Mouse (Mus musculus) forebrain, embryonic 15.5 days (tissue): ENCODE data around the gene Ppfia3. TPM values are rescaled to one million over a fixed set of nuclear protein-coding genes. Genes with fewer than 3 reads are reported as not detected.
A peak's percentile ranks its signal among the peaks of the same experiment; 100 is the strongest.

Source experiments
- ATAC-seq: fragments of 200-750 bp; cut with Nextera tagmentation; replicated peaks from 2 replicates; pipeline ENCODE4 v1.8.0; 2017; ENCODE audit warnings: mild to moderate bottlenecking, moderate TSS enrichment, moderate library complexity
- H3K27ac ChIP-seq: fragments of 300-500 bp; sonication (generic); replicated peaks from 2 replicates; pipeline ENCODE4 v1.5.1; 2015; ENCODE audit warnings: mild to moderate bottlenecking, inconsistent platforms
- H3K27me3 ChIP-seq: fragments of 300-500 bp; sonication (generic); 2 replicates; pipeline ENCODE4 v1.6.1; 2015; ENCODE audit warnings: inconsistent platforms
- H3K36me3 ChIP-seq: fragments of 300-500 bp; sonication (generic); 2 replicates; pipeline ENCODE4 v1.6.1; 2015; ENCODE audit warnings: mild to moderate bottlenecking, inconsistent platforms
- H3K4me1 ChIP-seq: fragments of 300-500 bp; sonication (generic); 2 replicates; pipeline ENCODE4 v1.6.1; 2015; ENCODE audit warnings: inconsistent platforms
- H3K4me2 ChIP-seq: fragments of 300-500 bp; sonication (generic); replicated peaks from 2 replicates; pipeline ENCODE4 v1.6.1; 2015; ENCODE audit warnings: mild to moderate bottlenecking, inconsistent platforms
- H3K4me3 ChIP-seq: fragments of 300-500 bp; sonication (generic); 2 replicates; pipeline ENCODE4 v1.5.1; 2015; ENCODE audit warnings: mild to moderate bottlenecking, inconsistent platforms
- H3K9ac ChIP-seq: fragments of 300-500 bp; sonication (generic); replicated peaks from 2 replicates; pipeline ENCODE4 v1.6.1; 2015; ENCODE audit warnings: mild to moderate bottlenecking, inconsistent platforms
- H3K9me3 ChIP-seq: fragments of 300-500 bp; sonication (generic); 2 replicates; pipeline ENCODE4 v1.6.1; 2016; ENCODE audit warnings: inconsistent platforms
- WGBS: fragments of 180-500 bp; shearing (Covaris S2); methylation state at CpG from one replicate; pipeline ENCODE4 v1.1.7; 2015; ENCODE audit warnings: mixed read lengths; 5-methylcytosine and 5-hydroxymethylcytosine counted together
- polyA plus RNA-seq: library from polyadenylated mRNA; unstranded; fragments of >200 nt; fragmentation: Nextera tagmentation; extraction: Ambion mirVana; gene quantifications from 2 replicates; pipeline ENCODE4 v1.2.1, GENCODE M21; 2015

Gene Ppfia3
- polyA plus RNA-seq, 1 experiment from 2014 or later, result 20.1 TPM

- 14% methylated on average over 5 of the region's 5 CpGs for WGBS
- H3K9ac ChIP-seq, result no peak overlapping the region
- H3K36me3 ChIP-seq, result no peaks in the 10 kb centered on the region
- H3K9me3 ChIP-seq, result no peaks in the 10 kb centered on the region
- H3K4me1 ChIP-seq, result peaks cover 25% of the 10 kb centered on the region
- H3K4me3 ChIP-seq, result no peak overlapping the region
- no peak overlapping the region for H3K27ac ChIP-seq
- H3K4me2 ChIP-seq, result no peak overlapping the region
- peak; percentile 91 for ATAC-seq
- no peaks in the 10 kb centered on the region for H3K27me3 ChIP-seq
Observed at GRCm38 (mm10) chr7:45299752-45300151, 67.1 kb downstream of the Ppfia3 start.

GRCm38 (mm10) chr7:45297563-45297962 lies 69.3 kb downstream of the Ppfia3 start:
- H3K27ac ChIP-seq, result no peak overlapping the region
- H3K36me3 ChIP-seq, result no peaks in the 10 kb centered on the region
- H3K27me3 ChIP-seq, result 0 out of 2 replicates have a peak, but pooled peaks cover 4% of the 10 kb centered on the region
- no peak overlapping the region for H3K9ac ChIP-seq
- H3K4me3 ChIP-seq, result no peak overlapping the region
- H3K4me1 ChIP-seq, result peaks cover 10% of the 10 kb centered on the region
- no peak for ATAC-seq
- H3K9me3 ChIP-seq, result no peaks in the 10 kb centered on the region
- H3K4me2 ChIP-seq, result no peak overlapping the region
- 63% methylated on average over 3 of the region's 3 CpGs for WGBS

- 76% methylated on average over 1 of the region's 1 CpGs for WGBS
- Histone ChIP-seq H3K27me3 (0 out of 2 replicates have a peak, but pooled peaks cover 4% of the 10 kb centered on the region), H3K27ac (no peak overlapping the region), H3K4me3 (no peak overlapping the region), H3K4me2 (no peak overlapping the region), H3K4me1 (peaks cover 8% of the 10 kb centered on the region; the same call in 1 of the 2 replicates), H3K36me3 (no peaks in the 10 kb centered on the region), H3K9ac (no peak overlapping the region), H3K9me3 (no peaks in the 10 kb centered on the region)
- ATAC-seq, result no peak
Observed at GRCm38 (mm10) chr7:45296626-45297025, 70.2 kb downstream of the Ppfia3 start.

Other genes with a start within 250 kb of the Ppfia3 start
- 982 and 1,055 TPM in 2 replicates for gene Rps11, start 242.6 kb downstream of the Ppfia3 start, polyA plus RNA-seq
- 890 and 969 TPM in 2 replicates for gene Rpl13a, start 238.3 kb downstream of the Ppfia3 start, polyA plus RNA-seq
- gene Gm45713, start 230.8 kb downstream of the Ppfia3 start, polyA plus RNA-seq, result 0.15 TPM in 1 of 2 replicates, not detected in the other
- 1.6 and 2.1 TPM in 2 replicates for gene Flt3l, start 230.6 kb downstream of the Ppfia3 start, polyA plus RNA-seq
- 96.0 and 96.9 TPM in 2 replicates for gene Pih1d1, start 212.7 kb downstream of the Ppfia3 start, polyA plus RNA-seq
- gene Aldh16a1, start 212.4 kb downstream of the Ppfia3 start, polyA plus RNA-seq, result 25.6 and 30.8 TPM in 2 replicates
- 20.1 and 24.0 TPM in 2 replicates for gene Slc17a7, start 203.1 kb downstream of the Ppfia3 start, polyA plus RNA-seq
- gene Gfy, start 187.4 kb downstream of the Ppfia3 start, polyA plus RNA-seq, result not detected in 2 replicates
- gene Pth2, start 186.0 kb downstream of the Ppfia3 start, polyA plus RNA-seq, result not detected in 2 replicates
- 0.74 and 0.75 TPM in 2 replicates for gene Ccdc155, start 162.1 kb downstream of the Ppfia3 start, polyA plus RNA-seq
- gene Dkkl1, start 154.9 kb downstream of the Ppfia3 start, polyA plus RNA-seq, result 1.4 and 2.0 TPM in 2 replicates
- 92.8 and 106 TPM in 2 replicates for gene Tead2, start 151.3 kb downstream of the Ppfia3 start, polyA plus RNA-seq
- gene Cd37, start 127.9 kb downstream of the Ppfia3 start, polyA plus RNA-seq, result 1.3 and 1.6 TPM in 2 replicates
- gene Slc6a16, start 125.9 kb downstream of the Ppfia3 start, polyA plus RNA-seq, result 0.17 and 0.20 TPM in 2 replicates
- gene Slc6a21, start 89.5 kb downstream of the Ppfia3 start, polyA plus RNA-seq, result not detected in 2 replicates
- 9.3 and 11.0 TPM in 2 replicates for gene Trpm4, start 33.2 kb downstream of the Ppfia3 start, polyA plus RNA-seq
- 0.10 and 0.23 TPM in 2 replicates for gene Hrc, start 31.7 kb downstream of the Ppfia3 start, polyA plus RNA-seq
- gene Lin7b, start 3.6 kb upstream of the Ppfia3 start, polyA plus RNA-seq, result 9.1 and 10.5 TPM in 2 replicates
- gene Snrnp70, start 28.7 kb upstream of the Ppfia3 start, polyA plus RNA-seq, result 220 and 231 TPM in 2 replicates
- not detected in 2 replicates for gene Kcna7, start 38.6 kb upstream of the Ppfia3 start, polyA plus RNA-seq
- gene Ntf5, start 46.7 kb upstream of the Ppfia3 start, polyA plus RNA-seq, result not detected in 2 replicates
- 0.68 and 1.4 TPM in 2 replicates for gene Lhb, start 53.8 kb upstream of the Ppfia3 start, polyA plus RNA-seq
- gene Gys1, start 67.8 kb upstream of the Ppfia3 start, polyA plus RNA-seq, result 19.4 and 19.6 TPM in 2 replicates
- gene Ruvbl2, start 71.1 kb upstream of the Ppfia3 start, polyA plus RNA-seq, result 142 and 144 TPM in 2 replicates
- gene Ftl1, start 92.9 kb upstream of the Ppfia3 start, polyA plus RNA-seq, result 6,132 and 6,335 TPM in 2 replicates
- 288 and 289 TPM in 2 replicates for gene Bax, start 99.9 kb upstream of the Ppfia3 start, polyA plus RNA-seq
- 0.14 and 0.18 TPM in 2 replicates for gene Tulp2, start 114.9 kb upstream of the Ppfia3 start, polyA plus RNA-seq
- not detected in 2 replicates for gene Gm45808, start 119.8 kb upstream of the Ppfia3 start, polyA plus RNA-seq
- 2.3 and 2.6 TPM in 2 replicates for gene Dhdh, start 121.8 kb upstream of the Ppfia3 start, polyA plus RNA-seq
- 95.0 and 95.7 TPM in 2 replicates for gene Nucb1, start 143.4 kb upstream of the Ppfia3 start, polyA plus RNA-seq
- gene Ppp1r15a, start 159.2 kb upstream of the Ppfia3 start, polyA plus RNA-seq, result 15.4 and 15.6 TPM in 2 replicates
- gene Plekha4, start 159.3 kb upstream of the Ppfia3 start, polyA plus RNA-seq, result 0.72 and 0.92 TPM in 2 replicates
- gene Hsd17b14, start 187.9 kb upstream of the Ppfia3 start, polyA plus RNA-seq, result not detected in 2 replicates
- gene Bcat2, start 203.1 kb upstream of the Ppfia3 start, polyA plus RNA-seq, result 21.6 and 23.3 TPM in 2 replicates
- gene Fgf21, start 248.5 kb upstream of the Ppfia3 start, polyA plus RNA-seq, result not detected in 2 replicates